Mouse (Mus musculus): Measurements from ENCODE around the gene Dnase1. TPM values are rescaled to one million over a fixed set of nuclear protein-coding genes. Genes with fewer than 3 reads are reported as not detected.

Dnase1 gene
- total and polyA plus RNA-seq, 3 experiments = 0.81 to 7.7 TPM; not detected in 1

DNA sequence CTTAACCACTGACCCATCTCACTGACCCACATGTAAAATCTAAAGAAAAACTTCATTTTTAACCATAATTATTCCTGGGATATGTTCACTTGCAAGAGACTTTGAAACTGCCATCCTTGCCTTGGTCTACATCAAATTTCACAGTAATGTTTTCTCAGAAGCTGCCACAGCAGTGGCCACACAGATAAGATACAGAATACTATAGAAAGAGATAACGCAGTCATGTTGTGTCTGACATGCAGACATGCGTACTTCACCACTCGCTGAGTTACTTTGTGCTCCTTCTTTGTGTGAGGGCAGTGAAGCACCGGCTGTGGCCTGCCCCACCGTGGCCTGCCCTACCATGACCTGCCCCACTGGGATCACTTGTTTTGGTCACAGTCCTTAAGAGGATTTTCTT lies 2.8 kb upstream of the Dnase1 start:
- H3K27ac ChIP-seq (ENCODE audit: control insufficient read depth, low read depth, low read length) = peak overlapping the region; percentile 60
- TF ChIP-seq RCOR1 (IDR thresholded peaks at IDR 0.05; ENCODE audit: low read depth, low read length) (peak; percentile 67), NRF1 (IDR thresholded peaks at IDR 0.05; ENCODE audit: insufficient read depth, low read depth, low read length, poor library complexity, severe bottlenecking) (peak; percentile 50; the same call in 1 of the 2 replicates), CHD2 (IDR thresholded peaks at IDR 0.05; ENCODE audit: low read length) (no peak), KAT2A (conservative IDR thresholded peaks at IDR 0.05; ENCODE audit: low read depth, low read length) (no peak), MEF2A (IDR thresholded peaks at IDR 0.05; ENCODE audit: extremely low read depth, insufficient replicate concordance, low read depth, low read length, poor library complexity, severe bottlenecking) (no peak), MAX (IDR thresholded peaks at IDR 0.05; ENCODE audit: low read length) (no peak), SIN3A (IDR thresholded peaks at IDR 0.05; ENCODE audit: low read length) (peak; percentile 69), POLR2A (IDR thresholded peaks at IDR 0.05; ENCODE audit: control insufficient read depth in 1 of 2, insufficient read depth in 1 of 2, low read depth in 1 of 2, low read length in 2 of 2, poor library complexity in 1 of 2) (no peak), TCF12 (IDR thresholded peaks at IDR 0.05; ENCODE audit: low read depth, low read length) (peak; percentile 77), POLR2AphosphoS2 (IDR thresholded peaks at IDR 0.05; ENCODE audit: low read length) (no peak), MYB (IDR thresholded peaks at IDR 0.05; ENCODE audit: low read depth, low read length) (no peak), TAL1 (IDR thresholded peaks at IDR 0.05; ENCODE audit: low read length) (0 out of 2 replicates have a peak, but pooled peaks have one; percentile 29), USF2 (IDR thresholded peaks at IDR 0.05; ENCODE audit: borderline replicate concordance in 1 of 2, insufficient read depth in 1 of 2, low read depth in 1 of 2, low read length in 2 of 2) (no peak), RAD21 (IDR thresholded peaks at IDR 0.05; ENCODE audit: low read depth, low read length) (no peak), ZNF384 (IDR thresholded peaks at IDR 0.05; ENCODE audit: low read depth, low read length) (no peak), EP300 (IDR thresholded peaks at IDR 0.05; ENCODE audit: low read depth in 1 of 2, low read length in 2 of 2) (peak; percentile 67 to 78), GABPA (IDR thresholded peaks at IDR 0.05; ENCODE audit: low read depth, low read length) (no peak), CHD1 (IDR thresholded peaks at IDR 0.05; ENCODE audit: low read depth, low read length) (no peak), MAZ (IDR thresholded peaks at IDR 0.05; ENCODE audit: low read depth, low read length) (no peak), GATA1 (IDR thresholded peaks at IDR 0.05; ENCODE audit: low read depth, low read length) (peak; percentile 94), MXI1 (IDR thresholded peaks at IDR 0.05; ENCODE audit: low read depth, low read length) (peak; percentile 71; the same call in 1 of the 2 replicates), ETS1 (IDR thresholded peaks at IDR 0.05; ENCODE audit: low read depth, low read length) (peak; percentile 77), HCFC1 (IDR thresholded peaks at IDR 0.05; ENCODE audit: low read depth, low read length) (no peak), MYC (IDR thresholded peaks at IDR 0.05; ENCODE audit: low read depth, low read length) (no peak), ZC3H11A (IDR thresholded peaks at IDR 0.05; ENCODE audit: low read depth, low read length) (no peak), SMC3 (IDR thresholded peaks at IDR 0.05; ENCODE audit: low read depth, low read length) (0 out of 2 replicates have a peak, but pooled peaks have one; percentile 6), TBP (IDR thresholded peaks at IDR 0.05; ENCODE audit: low read depth, low read length) (no peak), JUND (IDR thresholded peaks at IDR 0.05; ENCODE audit: low read depth, low read length) (0 out of 2 replicates have a peak, but pooled peaks have one; percentile 27)
- no peak overlapping the region for H3K9ac ChIP-seq (ENCODE audit: control insufficient read depth, low read depth, low read length, poor library complexity, severe bottlenecking)
- no peaks in the 10 kb centered on the region for H3K79me2 ChIP-seq (ENCODE audit: control insufficient read depth, insufficient read depth, low read length, poor library complexity)
- H3K4me3 ChIP-seq (ENCODE audit: control insufficient read depth in 1 of 2, insufficient read depth in 1 of 2, low read depth in 2 of 2, low read length in 2 of 2) = no peak overlapping the region
- H3K4me1 ChIP-seq (ENCODE audit: control insufficient read depth in 1 of 2, insufficient read depth in 2 of 2, low read length in 2 of 2) = peaks cover 12 to 32% of the 10 kb centered on the region in 2 experiments
- peaks cover 0 to 24% of the 10 kb centered on the region in 2 experiments; a peak in 2 of 4 replicates for H3K36me3 ChIP-seq (ENCODE audit: control insufficient read depth in 1 of 2, insufficient read depth in 2 of 2, low read length in 2 of 2)
- H3K9me3 ChIP-seq (replicated peaks; ENCODE audit: insufficient read depth, low read length) = no peaks in the 10 kb centered on the region
- H3K27me3 ChIP-seq (ENCODE audit: control insufficient read depth in 1 of 2, insufficient read depth in 2 of 2, low read length in 2 of 2) = no peaks in the 10 kb centered on the region
- peak; percentile 63 for DNase-seq (ENCODE audit: low read depth, low spot score)
